Mouse (Mus musculus): Measurements from ENCODE around the gene Clec2g.
"Not testable (repeated sequence)": the region's sequence is repeated elsewhere in the genome, so short reads cannot be mapped to it uniquely, and the experiment has no call there.

Gene Clec2g

DNA sequence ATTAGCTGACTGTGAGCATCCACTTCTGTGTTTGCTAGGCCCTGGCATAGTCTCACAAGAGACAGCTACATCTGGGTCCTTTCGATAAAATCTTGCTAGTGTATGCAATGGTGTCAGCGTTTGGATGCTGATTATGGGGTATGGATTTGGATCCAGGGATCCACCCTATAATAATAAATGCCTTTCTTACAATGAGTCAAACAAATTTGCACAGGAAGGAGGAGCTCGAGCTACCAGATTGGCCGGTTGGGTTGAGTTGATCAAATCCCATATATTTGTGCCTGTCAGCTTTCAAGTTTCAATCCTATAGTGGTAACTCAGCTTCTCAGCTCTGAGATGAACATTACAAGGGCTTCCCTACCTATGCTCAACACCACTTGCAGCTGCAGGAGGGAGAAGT is at the start of gene Clec2g:
Gene Clec2g, plus strand, starts transcription at position 301 of the 400 bp plus-strand sequence.
- DNase-seq (ENCODE audit: low read depth, low spot score) = not testable (repeated sequence)

DNA sequence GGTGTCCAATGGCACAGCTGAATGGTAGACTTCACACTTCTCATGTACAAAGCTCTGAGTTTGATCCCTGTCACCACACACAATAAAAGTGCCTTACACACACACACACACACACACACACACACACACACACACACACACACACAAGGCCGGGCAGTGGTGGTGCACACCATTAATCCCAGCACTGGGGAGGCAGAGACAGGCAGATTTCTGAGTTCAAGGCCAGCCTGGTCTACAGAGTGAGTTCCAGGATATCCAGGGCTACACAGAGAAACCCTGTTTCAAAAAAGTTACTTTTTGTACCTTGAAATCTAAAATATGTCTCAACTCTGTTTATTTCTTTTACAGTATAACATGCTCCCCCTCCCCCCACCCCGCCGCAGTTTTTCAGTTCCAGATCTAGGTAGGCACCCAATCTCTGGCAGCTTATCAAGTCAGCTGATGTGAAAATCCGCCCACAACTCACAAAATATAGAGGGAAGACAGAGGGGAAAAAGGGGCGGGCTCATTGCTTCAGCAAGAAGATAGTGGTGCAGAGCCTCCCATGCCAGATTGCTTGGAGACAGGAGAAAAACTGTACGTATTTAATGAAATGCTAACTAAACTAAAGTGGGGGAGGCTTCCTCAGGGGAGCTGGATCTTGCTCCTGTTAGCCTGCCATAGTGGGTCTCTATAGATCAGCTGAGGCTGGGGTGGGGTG is 46.9 kb upstream of the Clec2g start, which contains the start of gene Clec2i:
Gene Clec2i, plus strand, starts transcription at position 498 of the 700 bp plus-strand sequence.
- DNase-seq (ENCODE audit: low read depth, low spot score) = peak; percentile 92

DNA sequence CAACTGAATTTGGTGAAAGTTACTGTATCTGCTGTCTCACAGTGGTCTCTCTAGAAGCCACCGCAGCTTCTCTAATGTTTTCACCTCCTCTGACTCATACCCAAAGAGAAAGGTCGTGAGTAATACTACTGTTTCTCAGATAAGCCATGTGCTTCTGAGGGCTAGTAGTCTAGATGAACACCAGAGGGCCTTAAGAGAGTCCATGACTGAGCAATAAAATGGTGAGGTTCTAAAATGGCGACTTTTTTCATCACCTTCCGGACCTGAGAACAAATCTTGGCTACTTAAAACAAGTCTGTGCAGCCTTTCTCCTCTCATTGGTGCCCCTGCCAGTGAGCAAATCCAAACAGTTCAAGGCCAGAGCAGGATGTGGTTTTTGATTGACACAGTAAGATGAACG is 45.3 kb upstream of the Clec2g start:
- peak; percentile 85 for DNase-seq (ENCODE audit: low read depth, low spot score)

DNA sequence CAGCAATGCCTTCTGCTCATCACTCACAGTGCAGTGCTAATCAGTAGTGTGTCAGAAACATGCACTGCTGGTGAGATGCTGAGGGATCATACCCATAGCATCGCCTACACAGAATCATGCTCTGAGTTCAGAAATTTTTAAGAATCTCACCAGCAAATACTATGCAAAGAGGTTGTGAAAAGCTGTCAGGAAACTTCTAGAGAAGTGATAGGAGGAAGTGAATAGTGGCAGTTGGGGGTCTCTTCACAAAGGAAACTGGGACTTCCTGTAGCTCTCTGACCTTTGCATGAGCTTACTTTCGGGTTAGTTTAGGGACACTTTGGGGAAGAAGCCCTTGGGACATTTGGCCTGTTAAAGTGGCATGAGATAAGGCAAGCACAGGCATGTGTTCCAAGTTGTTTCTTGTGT is 43.2 kb upstream of the Clec2g start, which contains the start of gene BC035044:
Gene BC035044, minus strand, starts transcription at position 179 of the 408 bp plus-strand sequence.
- no peak for DNase-seq (ENCODE audit: low read depth, low spot score)

DNA sequence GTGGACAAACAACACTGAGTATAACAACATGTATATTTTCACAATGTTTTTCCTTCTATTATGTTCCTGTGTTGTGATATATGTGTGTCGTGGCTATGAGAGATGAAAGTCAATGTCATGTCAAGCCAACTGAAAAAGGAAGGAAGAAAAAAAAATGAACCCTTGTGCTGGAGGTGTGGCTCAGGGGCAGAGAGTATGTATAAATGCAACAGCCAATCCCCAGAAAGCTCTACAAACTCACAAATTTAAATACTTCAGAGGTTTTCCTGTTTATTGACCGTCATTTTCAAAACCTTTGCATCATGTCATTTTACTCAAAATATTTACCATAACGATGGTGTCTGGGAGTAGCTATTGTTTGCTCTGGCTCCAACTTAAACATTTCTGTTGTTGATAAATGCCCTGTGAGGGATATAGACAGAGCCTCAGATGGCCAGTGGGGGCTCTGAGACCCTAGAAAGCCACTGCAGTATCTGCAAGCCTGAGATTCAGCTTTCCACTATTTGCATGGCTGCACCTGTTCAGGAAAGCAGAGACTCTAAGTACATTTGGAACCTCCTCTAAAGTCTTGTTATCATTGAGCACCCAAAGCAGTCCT is 38.7 kb upstream of the Clec2g start:
- no peak for DNase-seq (ENCODE audit: low read depth, low spot score)

DNA sequence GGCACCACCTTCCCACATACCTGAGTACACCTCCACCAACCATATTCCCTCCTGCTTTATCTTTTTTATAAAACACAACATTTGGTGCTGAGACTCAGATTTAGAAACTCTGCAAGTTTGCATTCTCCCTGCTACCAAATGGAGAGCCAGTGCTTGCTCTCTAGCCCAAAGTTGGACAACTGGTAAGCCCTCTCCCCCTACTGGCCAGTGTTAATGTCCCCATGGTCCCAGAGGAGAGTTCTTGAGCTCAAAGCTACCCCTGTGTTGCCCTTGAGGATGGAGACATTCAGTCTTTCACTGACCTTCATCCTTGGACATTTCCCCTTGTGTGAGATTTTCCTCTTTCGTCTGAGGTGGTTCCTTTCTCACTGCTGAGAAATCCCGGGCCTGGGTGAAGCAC is 34.1 kb upstream of the Clec2g start:
- no peak for DNase-seq (ENCODE audit: low read depth, low spot score)

DNA sequence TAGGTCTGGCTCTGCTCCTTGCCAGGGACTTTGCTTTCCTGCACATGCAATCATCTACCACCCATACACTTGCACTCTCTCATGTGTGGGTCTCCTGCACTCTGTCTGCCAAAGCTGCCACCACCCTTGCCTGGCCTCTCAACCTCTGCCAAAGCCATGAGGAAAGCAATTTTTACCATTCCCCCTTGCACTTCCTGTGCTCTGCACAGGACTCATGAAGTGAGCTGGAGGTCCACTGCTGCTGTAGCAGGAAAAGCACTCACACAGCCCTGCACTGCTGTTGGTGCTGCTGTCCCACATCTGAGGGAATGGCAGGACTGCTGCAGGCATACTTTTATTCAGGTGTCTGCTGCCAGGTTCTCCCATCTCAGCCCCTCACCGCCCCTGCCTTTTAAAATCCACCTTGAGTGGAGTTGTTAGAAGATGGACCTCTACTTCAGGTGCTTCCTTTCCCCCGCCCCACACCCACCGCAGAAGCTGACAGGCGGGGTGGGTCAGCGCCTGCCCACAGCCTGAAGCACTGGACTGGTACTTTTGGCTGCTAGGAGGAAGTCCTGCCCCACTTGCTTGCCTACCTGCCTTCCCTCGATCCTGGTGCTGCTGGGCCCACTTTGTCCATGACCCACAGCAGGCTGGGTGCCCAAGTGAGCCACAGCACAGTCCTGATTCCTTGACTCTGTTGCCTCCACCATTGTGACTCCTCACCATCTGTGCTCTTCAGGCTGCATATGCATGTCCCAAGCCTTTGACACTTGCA is 33.2 kb upstream of the Clec2g start:
- not testable (repeated sequence) for DNase-seq (ENCODE audit: low read depth, low spot score)

DNA sequence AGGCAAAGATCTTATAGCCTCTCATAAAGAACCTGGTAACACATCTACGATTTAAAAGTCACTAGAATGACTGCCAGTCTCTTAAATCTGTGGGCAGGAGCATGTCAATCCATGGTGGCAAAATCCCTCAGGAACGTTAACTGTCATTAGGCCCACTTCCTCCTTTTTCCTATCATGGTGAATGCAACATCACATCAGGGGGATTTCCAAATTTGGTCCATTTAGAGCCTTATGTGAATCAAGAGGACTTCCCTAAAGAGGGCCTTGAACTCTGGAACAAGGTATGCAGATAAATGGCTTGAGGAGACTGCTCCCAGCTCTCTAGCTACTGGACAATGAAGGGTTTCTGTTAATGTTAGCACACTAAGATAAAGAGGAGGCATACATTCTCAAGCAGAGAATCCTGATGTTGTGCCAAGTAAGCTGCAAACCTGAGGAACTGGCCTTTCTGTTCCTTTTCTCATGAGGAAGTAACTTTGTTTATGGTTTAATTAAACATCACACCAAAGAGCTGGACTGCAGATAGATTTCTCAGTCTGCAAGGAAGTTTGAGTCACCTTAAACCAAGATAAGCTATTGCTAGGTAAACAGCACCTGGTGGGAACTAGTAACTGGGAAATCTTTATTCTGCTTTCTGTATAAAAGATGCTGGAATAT is 20.5 kb upstream of the Clec2g start:
- DNase-seq (ENCODE audit: low read depth, low spot score) = no peak

DNA sequence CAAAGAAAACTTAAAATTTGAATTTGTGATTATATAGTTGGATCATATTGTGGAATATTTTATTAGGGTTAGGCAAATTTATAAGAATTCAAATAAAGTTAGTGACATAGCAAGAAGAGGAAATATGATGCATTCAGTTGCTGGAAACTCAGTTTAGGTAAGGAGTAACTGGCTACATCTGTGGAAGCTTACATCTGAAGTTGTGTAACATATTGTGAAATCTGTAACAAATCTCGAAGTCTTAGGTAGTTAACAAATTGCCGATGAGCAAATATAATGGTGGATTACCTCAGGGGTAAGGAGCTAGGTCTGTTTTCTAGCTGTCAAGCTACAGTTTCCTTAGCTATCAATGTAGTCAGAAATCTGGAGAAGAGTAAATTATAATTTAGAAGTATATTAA is 16.9 kb upstream of the Clec2g start:
- DNase-seq (ENCODE audit: low read depth, low spot score) = no peak

DNA sequence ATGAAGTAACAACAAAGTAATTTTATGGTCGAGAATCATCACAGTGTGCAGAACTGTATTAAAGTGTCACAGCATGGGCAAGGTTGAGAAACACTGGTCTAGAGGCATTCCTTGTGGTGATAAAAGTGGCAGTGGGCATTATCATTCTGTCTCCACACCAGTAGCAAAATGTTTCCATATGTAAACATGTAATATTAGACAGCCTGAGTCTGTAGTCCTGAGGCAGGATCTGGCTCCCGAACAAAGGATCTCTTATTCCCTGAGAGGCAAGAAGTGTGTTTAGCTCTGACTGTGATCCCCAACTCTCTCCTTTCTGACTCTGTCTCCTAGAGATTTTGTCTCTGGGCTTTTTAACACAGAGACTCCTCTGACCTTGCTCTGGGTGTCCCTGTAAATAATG is 1.1 kb upstream of the Clec2g start:
- no peak for DNase-seq (ENCODE audit: low read depth, low spot score)

DNA sequence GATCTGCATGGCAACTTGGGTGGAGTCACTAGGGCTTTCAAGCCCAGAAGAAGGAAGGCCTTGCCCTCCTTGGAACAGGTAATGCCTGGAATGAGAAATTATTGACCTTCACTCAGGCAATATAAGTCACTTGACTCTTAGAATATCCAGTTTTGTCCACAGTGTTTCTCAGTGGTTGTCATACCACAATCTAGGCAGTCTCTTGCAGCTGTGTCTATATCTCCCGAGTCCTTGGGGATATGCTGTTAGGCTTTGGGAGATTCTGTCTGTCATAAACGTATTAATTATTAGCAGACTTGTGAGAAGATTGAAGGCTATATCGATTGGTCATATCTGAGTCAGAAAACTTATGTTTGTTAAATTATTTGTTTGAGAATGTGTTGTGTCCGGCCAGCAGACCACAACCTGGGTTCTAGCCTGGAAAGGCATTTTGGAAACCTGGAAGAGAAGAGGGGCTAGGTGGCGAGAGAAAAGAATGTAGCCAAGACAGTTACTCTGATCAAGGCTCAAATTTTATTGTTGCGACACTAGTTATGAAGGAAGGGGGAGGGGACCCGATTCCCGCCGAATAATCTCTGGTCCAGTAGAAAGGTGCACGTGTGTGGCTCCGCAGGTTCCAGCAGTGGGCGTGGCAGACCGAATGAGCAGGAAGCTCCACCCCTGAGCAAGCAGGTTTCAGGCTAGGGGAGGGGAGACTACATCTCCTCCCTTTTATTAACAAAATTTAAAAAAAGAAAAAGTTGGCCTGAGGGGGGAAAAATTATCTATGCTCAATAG is 1.9 kb downstream of the Clec2g start:
- DNase-seq (ENCODE audit: low read depth, low spot score) = not testable (repeated sequence)

DNA sequence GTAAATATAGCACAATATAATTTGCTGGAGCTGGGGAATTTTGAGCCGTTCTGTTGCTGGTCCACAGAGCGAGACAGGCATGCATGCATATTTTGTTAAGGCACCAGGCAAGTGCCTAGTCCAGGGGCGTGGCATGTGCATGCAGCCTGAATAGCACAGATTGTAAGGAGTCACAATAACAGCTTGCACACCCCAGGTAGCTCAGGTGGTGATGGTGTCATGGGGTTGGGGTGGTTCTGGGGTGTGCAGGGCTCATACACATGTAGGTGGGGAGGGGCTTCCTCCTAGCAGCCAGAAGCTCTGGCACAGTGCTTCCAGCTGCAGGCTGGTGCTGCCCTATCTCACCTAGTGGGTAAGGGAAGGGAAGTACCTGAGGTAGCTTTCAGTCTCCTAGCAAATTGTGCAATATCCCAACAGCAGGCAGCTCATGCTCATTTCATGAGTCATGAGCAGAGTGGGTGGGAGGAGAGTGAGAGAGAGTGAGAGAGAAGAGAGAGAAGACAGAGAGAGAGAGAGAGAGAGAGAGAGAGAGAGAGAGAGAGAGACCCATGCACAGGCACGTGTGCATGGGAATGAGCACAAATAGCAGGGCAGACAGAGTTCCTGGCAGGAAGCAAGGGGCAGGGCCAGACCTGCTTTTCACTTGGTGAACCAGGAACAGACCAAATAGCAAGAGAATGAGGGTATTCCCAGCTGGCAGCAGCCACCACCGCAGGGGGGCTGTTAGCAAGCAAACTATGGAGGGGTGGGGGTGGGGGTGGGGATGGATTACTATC is 7.7 kb downstream of the Clec2g start:
- DNase-seq (ENCODE audit: low read depth, low spot score) = no peak

DNA sequence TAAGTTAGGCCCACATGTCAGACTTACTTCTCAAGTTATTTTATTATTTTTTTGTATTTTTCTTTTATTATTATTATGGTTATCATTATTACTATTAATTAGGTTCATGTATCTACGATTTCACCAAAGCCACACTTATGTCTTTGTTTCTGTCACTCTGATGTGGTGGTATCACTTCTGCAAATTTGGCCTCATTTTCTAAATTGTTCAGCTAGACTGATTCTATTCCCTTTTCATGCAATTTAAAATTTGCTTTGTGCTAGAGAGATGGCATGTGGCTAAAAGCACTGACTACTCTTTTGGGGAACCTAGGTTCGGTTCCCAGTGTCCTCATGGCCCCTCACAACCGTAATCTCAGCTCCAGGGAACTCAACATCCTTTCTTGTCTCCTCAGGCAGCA is 11.4 kb downstream of the Clec2g start:
- DNase-seq (ENCODE audit: low read depth, low spot score) = no peak

DNA sequence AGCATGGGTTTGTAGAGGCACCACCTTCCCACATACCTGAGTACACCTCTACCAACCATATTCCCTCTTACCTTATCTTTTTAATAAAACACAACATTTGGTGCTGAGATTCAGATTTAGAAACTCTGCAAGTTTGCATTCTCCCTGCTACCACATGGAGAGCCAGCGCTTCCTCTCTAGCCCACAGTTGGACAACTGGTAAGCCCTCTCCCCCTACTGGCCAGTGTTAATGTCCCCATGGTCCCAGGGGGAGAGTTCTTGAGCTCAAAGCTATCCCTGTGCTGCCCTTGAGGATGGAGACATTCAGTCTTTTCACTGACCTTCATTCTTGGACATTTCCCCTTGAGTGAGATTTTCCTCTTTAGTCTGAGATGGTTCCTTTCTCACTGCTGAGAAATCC is 26.9 kb downstream of the Clec2g start:
- no peak for DNase-seq (ENCODE audit: low read depth, low spot score)

DNA sequence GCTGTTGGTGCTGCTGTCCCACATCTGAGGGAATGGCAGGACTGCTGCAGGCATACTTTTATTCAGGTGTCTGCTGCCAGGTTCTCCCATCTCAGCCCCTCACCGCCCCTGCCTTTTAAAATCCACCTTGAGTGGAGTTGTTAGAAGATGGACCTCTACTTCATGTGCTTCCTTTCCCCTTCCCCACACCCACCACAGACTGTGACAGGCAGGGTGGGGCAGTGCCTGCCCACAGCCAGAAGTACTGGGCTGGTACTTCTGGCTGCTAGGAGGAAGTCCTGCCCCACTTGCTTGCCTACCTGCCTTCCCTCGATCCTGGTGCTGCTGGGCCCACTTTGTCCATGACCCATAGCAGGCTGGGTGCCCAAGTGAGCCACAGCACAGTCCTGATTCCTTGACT is 27.9 kb downstream of the Clec2g start:
- not testable (repeated sequence) for DNase-seq (ENCODE audit: low read depth, low spot score)

DNA sequence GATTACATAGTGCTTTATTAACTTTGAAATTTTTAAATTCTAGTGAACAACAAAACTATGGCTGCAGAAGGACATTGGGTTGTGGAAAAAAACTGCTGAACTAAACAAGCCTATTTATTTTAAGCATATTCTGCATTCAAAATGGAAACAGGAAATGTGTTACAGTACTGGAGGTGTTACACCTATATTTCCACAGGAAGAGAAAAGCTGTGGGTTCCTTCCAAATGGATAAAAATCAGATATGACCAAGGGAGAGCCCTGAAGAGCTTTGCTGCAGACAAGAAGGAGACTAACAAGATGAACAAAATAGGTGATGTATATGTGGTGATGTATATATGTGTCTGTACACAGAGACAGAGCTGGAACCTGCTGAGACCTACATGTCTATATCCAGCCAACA is 30.3 kb downstream of the Clec2g start:
- DNase-seq (ENCODE audit: low read depth, low spot score) = no peak

DNA sequence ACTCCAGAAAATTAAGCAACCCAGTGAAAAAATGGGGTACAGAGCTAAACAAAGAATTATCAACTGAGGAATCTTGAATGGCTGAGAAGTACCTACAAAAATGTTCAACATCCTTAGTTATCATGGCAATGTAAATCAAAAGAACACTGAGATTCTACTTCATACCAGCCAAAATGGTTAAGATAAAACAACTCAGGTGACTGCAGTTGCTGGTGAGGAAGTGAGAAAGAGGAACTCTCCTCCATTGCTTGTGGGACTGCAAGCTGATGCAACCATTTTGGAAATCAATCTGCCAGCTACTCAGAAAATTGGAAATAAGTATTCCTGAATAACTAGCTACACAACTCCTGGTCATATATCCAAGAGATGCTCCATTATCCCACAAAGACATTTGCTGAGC is 34.3 kb downstream of the Clec2g start:
- no peak for DNase-seq (ENCODE audit: low read depth, low spot score)

DNA sequence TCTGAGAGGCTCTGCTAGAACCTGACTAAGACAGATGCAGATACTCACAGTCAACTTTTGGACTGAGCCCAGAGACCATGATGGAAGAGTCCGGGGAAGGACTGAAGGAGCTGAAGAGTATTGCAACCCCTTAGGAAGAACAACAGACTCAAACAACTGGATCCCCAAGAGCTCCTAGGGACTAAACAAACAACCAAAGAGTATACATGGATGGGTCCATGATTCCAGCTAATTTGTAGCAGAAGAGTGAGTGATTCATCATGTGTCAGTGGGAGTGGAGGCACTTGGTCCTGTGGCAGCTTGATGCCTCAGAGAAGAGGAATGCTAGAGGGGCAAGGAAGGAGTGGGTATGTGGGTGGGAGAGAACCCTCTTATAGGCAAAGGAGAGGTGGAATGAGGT is 35.6 kb downstream of the Clec2g start:
- DNase-seq (ENCODE audit: low read depth, low spot score) = no peak

DNA sequence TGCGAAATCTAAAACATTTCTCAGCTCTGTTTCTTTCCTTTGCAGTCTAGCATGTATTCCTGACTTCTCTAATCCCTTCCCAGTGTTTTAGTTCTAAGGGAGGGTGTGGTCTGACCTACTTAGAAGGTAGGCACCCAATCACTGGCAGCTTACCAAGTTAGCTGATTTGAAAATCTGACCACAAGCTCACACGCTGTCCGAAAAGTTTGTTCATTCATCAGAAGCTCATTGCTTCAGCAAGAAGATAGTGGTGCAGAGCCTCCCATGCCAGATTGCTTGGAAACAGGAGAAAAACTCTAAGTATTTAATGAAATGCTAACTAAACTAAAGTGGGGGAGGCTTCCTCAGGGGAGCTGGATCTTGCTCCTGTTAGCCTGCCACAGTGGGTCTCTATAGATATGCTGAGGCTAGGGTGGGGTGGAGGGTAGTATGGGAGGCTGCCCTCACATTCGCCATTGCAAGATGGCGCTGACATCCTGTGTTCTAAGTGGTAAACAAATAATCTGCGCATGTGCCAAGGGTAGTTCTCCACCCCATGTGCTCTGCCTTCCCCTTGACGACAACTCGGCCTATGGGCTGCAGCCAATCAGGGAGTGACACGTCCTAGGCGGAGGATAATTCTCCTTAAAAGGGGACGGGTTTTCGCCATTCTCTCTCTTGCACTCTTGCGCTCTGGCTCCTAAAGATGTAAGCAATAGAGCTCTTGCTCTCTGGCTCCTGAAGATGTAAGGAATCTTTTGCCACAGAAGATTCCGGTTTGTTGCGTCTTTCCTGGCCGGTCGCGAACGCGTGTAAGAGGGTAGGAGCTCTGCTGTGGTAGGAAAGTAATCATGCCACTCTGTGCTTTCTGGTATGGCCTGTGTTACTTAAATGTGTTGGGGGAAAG is 36.6 kb downstream of the Clec2g start:
- not testable (repeated sequence) for DNase-seq (ENCODE audit: low read depth, low spot score)
